Mouse (Mus musculus) heart, postnatal 0 days (tissue): Measurements from ENCODE around the gene Ciao2a. TPM values are rescaled to one million over a fixed set of nuclear protein-coding genes. Genes with fewer than 3 reads are reported as not detected.

ENCODE experiments used
- ATAC-seq: fragments of 200-750 bp; cut with Nextera tagmentation; 2 replicates; pipeline ENCODE4 v1.8.0; 2017; ENCODE audit warnings: low read depth, moderate number of reproducible peaks, moderate library complexity; ENCODE audit not compliant: insufficient read depth
- DNase-seq: peaks from one replicate; pipeline ENCODE4 v3.0.0-alpha.2; 2016; ENCODE audit warnings: low spot score
- H3K27ac ChIP-seq: fragments of 300-500 bp; sonication (generic); 2 replicates; pipeline ENCODE4 v1.5.1; 2014; ENCODE audit warnings: low read depth, mild to moderate bottlenecking
- H3K27me3 ChIP-seq: fragments of 300-500 bp; sonication (generic); 2 replicates; pipeline ENCODE4 v1.6.1; 2014; ENCODE audit warnings: low read length, mixed read lengths; ENCODE audit not compliant: control insufficient read depth, insufficient read depth
- H3K36me3 ChIP-seq: fragments of 300-500 bp; sonication (generic); replicated peaks from 2 replicates; pipeline ENCODE4 v1.6.1; 2014; ENCODE audit warnings: low read length, mixed read lengths; ENCODE audit not compliant: control insufficient read depth, insufficient read depth
- H3K4me1 ChIP-seq: fragments of 300-500 bp; sonication (generic); 2 replicates; pipeline ENCODE4 v1.6.1; 2014; ENCODE audit warnings: antibody characterized with exemption; ENCODE audit not compliant: control insufficient read depth, insufficient read depth
- H3K4me2 ChIP-seq: fragments of 300-500 bp; sonication (generic); 2 replicates; pipeline ENCODE4 v1.6.1; 2014; ENCODE audit warnings: low read depth, mild to moderate bottlenecking, low read length, moderate library complexity
- H3K4me3 ChIP-seq: fragments of 300-500 bp; sonication (generic); 2 replicates; pipeline ENCODE4 v1.5.1; 2014; ENCODE audit warnings: low read depth, low read length
- H3K9ac ChIP-seq: fragments of 300-500 bp; sonication (generic); replicated peaks from 2 replicates; pipeline ENCODE4 v1.6.1; 2014; ENCODE audit warnings: low read depth, low read length, mixed read lengths
- H3K9me3 ChIP-seq: fragments of 300-500 bp; sonication (generic); replicated peaks from 2 replicates; pipeline ENCODE4 v1.6.1; 2016; ENCODE audit warnings: low read length; ENCODE audit not compliant: control insufficient read depth
- CTCF ChIP-seq: IDR thresholded peaks from 2 replicates; pipeline ENCODE4 v1.5.1; 2016; ENCODE audit warnings: antibody characterized with exemption, control low read depth, low read depth
- EP300 ChIP-seq: IDR thresholded peaks from 2 replicates; pipeline ENCODE4 v1.6.1; 2016; ENCODE audit warnings: antibody characterized with exemption, low read depth
- WGBS: fragments of 180-500 bp; shearing (Covaris S2); extraction: QIAGEN DNeasy Blood & Tissue Kit; methylation state at CpG from one replicate; pipeline ENCODE4 v1.1.7; 2014; 5-methylcytosine and 5-hydroxymethylcytosine counted together
- polyA plus RNA-seq: library from polyadenylated mRNA; unstranded; fragments of >200 nt; fragmentation: Nextera tagmentation; extraction: Ambion mirVana; gene quantifications from 2 replicates; pipeline ENCODE4 v1.2.1, GENCODE M21; 2015
- total RNA-seq: library from RNA; depleted of rRNA; stranded (reverse); fragments of >200 nt; gene quantifications from 2 replicates; pipeline ENCODE4 v1.2.3, GENCODE M21; 2014; ENCODE audit warnings: low replicate concordance

Ciao2a gene
- total and polyA plus RNA-seq, 2 experiments from 2014 or later: 74.2 to 154 TPM

GRCm38 (mm10) chr9:66162995-66163394 is 36.6 kb downstream of the Ciao2a start:
- ATAC-seq: peak; percentile 30; the same call in 1 of the 2 replicates
- 40% methylated on average over 9 of the region's 9 CpGs for WGBS
- DNase-seq: no peak

GRCm38 (mm10) chr9:66167222-66167621 is 40.8 kb downstream of the Ciao2a start:
- no peak overlapping the region for H3K27ac ChIP-seq
- ATAC-seq (no peak), DNase-seq (no peak)
- H3K4me2 ChIP-seq: no peak overlapping the region
- no peaks in the 10 kb centered on the region for H3K36me3 ChIP-seq
- H3K27me3 ChIP-seq: no peaks in the 10 kb centered on the region
- TF ChIP-seq EP300 (no peak), CTCF (no peak)
- H3K9me3 ChIP-seq: no peaks in the 10 kb centered on the region
- H3K9ac ChIP-seq: no peak overlapping the region
- 81% methylated on average over 5 of the region's 5 CpGs for WGBS
- no peak overlapping the region for H3K4me3 ChIP-seq
- H3K4me1 ChIP-seq: no peaks in the 10 kb centered on the region; the same call in 1 of the 2 replicates

More at GRCm38 (mm10) chr9:66162995-66163394, 36.6 kb downstream of the Ciao2a start:
- H3K27me3 ChIP-seq: 0 out of 2 replicates have a peak, but pooled peaks cover 4% of the 10 kb centered on the region
- TF ChIP-seq EP300 (no peak), CTCF (no peak)
- no peak overlapping the region for H3K9ac ChIP-seq
- no peak overlapping the region for H3K27ac ChIP-seq
- H3K9me3 ChIP-seq: no peaks in the 10 kb centered on the region
- no peaks in the 10 kb centered on the region for H3K36me3 ChIP-seq
- H3K4me1 ChIP-seq: no peaks in the 10 kb centered on the region; the same call in 1 of the 2 replicates
- no peak overlapping the region for H3K4me2 ChIP-seq
- no peak overlapping the region for H3K4me3 ChIP-seq

GRCm38 (mm10) chr9:66168233-66168632 is 41.8 kb downstream of the Ciao2a start:
- DNase-seq (no peak), ATAC-seq (no peak)
- no peak overlapping the region for H3K9ac ChIP-seq
- H3K36me3 ChIP-seq: no peaks in the 10 kb centered on the region
- no peak overlapping the region for H3K4me2 ChIP-seq
- no peaks in the 10 kb centered on the region for H3K4me1 ChIP-seq
- H3K27me3 ChIP-seq: no peaks in the 10 kb centered on the region
- H3K27ac ChIP-seq: no peak overlapping the region
- WGBS: 29% methylated on average over 1 of the region's 1 CpGs
- TF ChIP-seq EP300 (no peak), CTCF (no peak)
- no peak overlapping the region for H3K4me3 ChIP-seq
- H3K9me3 ChIP-seq: no peaks in the 10 kb centered on the region

DNA sequence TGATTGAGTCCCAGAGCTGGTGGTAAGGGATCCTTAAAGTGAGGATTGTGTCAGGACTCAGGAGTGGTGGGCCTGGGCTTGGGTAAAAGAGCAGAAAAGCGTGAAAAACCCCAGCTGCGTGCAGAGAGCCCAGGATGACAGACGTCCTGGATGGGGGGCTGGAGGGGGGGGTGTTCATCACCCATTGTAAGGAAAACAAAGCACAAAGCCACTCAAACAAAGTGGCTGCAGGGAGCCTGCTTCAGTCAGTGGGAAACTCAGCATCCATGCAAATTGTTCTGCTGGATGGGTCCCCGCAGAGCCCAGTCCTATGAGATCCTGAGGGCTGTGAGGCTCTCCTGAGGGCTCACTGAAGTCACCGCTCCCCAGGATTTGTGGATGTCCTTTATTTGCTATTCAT is 44.1 kb downstream of the Ciao2a start:
- TF ChIP-seq EP300: no peak
- no peak for TF ChIP-seq CTCF
- ATAC-seq (no peak), DNase-seq (no peak)
- H3K4me2 ChIP-seq: no peak overlapping the region
- H3K36me3 ChIP-seq: no peaks in the 10 kb centered on the region
- no peaks in the 10 kb centered on the region for H3K4me1 ChIP-seq
- WGBS: 77% methylated on average over 5 of the region's 5 CpGs
- no peaks in the 10 kb centered on the region for H3K27me3 ChIP-seq
- no peak overlapping the region for H3K9ac ChIP-seq
- H3K9me3 ChIP-seq: no peaks in the 10 kb centered on the region
- H3K4me3 ChIP-seq: no peak overlapping the region
- no peak overlapping the region for H3K27ac ChIP-seq

GRCm38 (mm10) chr9:66171275-66171921 is 45.0 kb downstream of the Ciao2a start:
- H3K27ac ChIP-seq: no peak overlapping the region
- H3K9me3 ChIP-seq: no peaks in the 10 kb centered on the region
- TF ChIP-seq EP300 (no peak), CTCF (no peak)
- H3K4me1 ChIP-seq: no peaks in the 10 kb centered on the region
- no peak overlapping the region for H3K4me3 ChIP-seq
- H3K36me3 ChIP-seq: no peaks in the 10 kb centered on the region
- H3K27me3 ChIP-seq: no peaks in the 10 kb centered on the region
- 58% methylated on average over 12 of the region's 12 CpGs for WGBS
- H3K9ac ChIP-seq: no peak overlapping the region
- DNase-seq (no peak), ATAC-seq (no peak)
- no peak overlapping the region for H3K4me2 ChIP-seq
